Mouse (Mus musculus) kidney, adult 2 months (tissue): ENCODE data around the gene Frat2.

ENCODE experiments used
- CTCF ChIP-seq: fragments of 200-500 bp; conservative IDR thresholded peaks from 2 replicates; pipeline ENCODE4 v1.5.1; 2011; ENCODE audit warnings: low read depth, mild to moderate bottlenecking, control low read depth, low read length, moderate library complexity, mixed read lengths; ENCODE audit not compliant: insufficient read depth, insufficient read length
- POLR2A ChIP-seq: fragments of 200-500 bp; IDR thresholded peaks from one replicate; pipeline ENCODE4 v1.6.1; 2011; ENCODE audit warnings: low read depth, low read length, control low read depth

- no peak for TF ChIP-seq POLR2A
- TF ChIP-seq CTCF: no peak
These were observed 26.5 kb downstream of the Frat2 start for GRCm38 (mm10) chr19:41821436-41821835.
